Mouse (Mus musculus) urinary bladder, postnatal 14 days (tissue): ENCODE measurements at regions not wholly inside any gene's neighbourhood (a gene's known extent, or its start where the extent isn't known, plus 50 kb on each side); places are given as distances from the start of the nearest gene placed in this dataset.

Source experiments
- DNase-seq: peaks from one replicate; pipeline ENCODE4 v3.0.0; 2021; ENCODE audit warnings: low spot score

GRCm38 (mm10) chr4:105969628-105970027, 180.0 kb downstream of the Gm12728 start:
- DNase-seq, result peak; percentile 48

GRCm38 (mm10) chr4:105970056-105970455, 180.4 kb downstream of the Gm12728 start:
- DNase-seq, result no peak

GRCm38 (mm10) chr4:105972736-105973135, 183.1 kb downstream of the Gm12728 start:
- no peak for DNase-seq

- DNase-seq, result no peak
These were observed 184.2 kb downstream of the Gm12728 start for GRCm38 (mm10) chr4:105973769-105974397.

- DNase-seq, result no peak
These were observed 185.3 kb downstream of the Gm12728 start for GRCm38 (mm10) chr4:105974948-105975347.

GRCm38 (mm10) chr4:105979048-105979447, 189.4 kb downstream of the Gm12728 start:
- no peak for DNase-seq

GRCm38 (mm10) chr4:105983018-105983417, 193.3 kb downstream of the Gm12728 start:
- peak; percentile 11 for DNase-seq

GRCm38 (mm10) chr4:105987963-105988602, 198.4 kb downstream of the Gm12728 start:
- no peak for DNase-seq

GRCm38 (mm10) chr4:105992581-105993127, 203.0 kb downstream of the Gm12728 start:
- DNase-seq, result peak; percentile 34

GRCm38 (mm10) chr4:105994390-105994798, 204.7 kb downstream of the Gm12728 start:
- peak; percentile 11 for DNase-seq

- no peak for DNase-seq
These were observed 206.4 kb downstream of the Gm12728 start for GRCm38 (mm10) chr4:105996060-105996459.

- DNase-seq, result peak; percentile 12
These were observed 207.4 kb downstream of the Gm12728 start for GRCm38 (mm10) chr4:105996893-105997630.

GRCm38 (mm10) chr4:106002516-106002915, 212.8 kb downstream of the Gm12728 start:
- no peak for DNase-seq

GRCm38 (mm10) chr4:106005936-106006335, 216.3 kb downstream of the Gm12728 start:
- no peak for DNase-seq

- DNase-seq, result no peak
These were observed 217.9 kb downstream of the Gm12728 start for GRCm38 (mm10) chr4:106007334-106008190.

GRCm38 (mm10) chr4:106017065-106017646, 227.5 kb downstream of the Gm12728 start:
- DNase-seq, result no peak

- no peak for DNase-seq
These were observed 229.3 kb downstream of the Gm12728 start for GRCm38 (mm10) chr4:106018936-106019335.

- no peak for DNase-seq
These were observed 230.7 kb downstream of the Gm12728 start for GRCm38 (mm10) chr4:106020338-106020737.

- DNase-seq, result no peak
These were observed 234.9 kb downstream of the Gm12728 start for GRCm38 (mm10) chr4:106024591-106024990.

- DNase-seq, result peak; percentile 40
These were observed 236.4 kb downstream of the Gm12728 start for GRCm38 (mm10) chr4:106025966-106026637.

GRCm38 (mm10) chr4:106040376-106040775, 250.7 kb downstream of the Gm12728 start:
- DNase-seq, result no peak
